Mouse (Mus musculus) A20 (cell line): ENCODE data around the gene Il24.

ENCODE experiments used
- DNase-seq: peaks from one replicate; pipeline ENCODE4 v3.0.0-alpha.2; 2011; ENCODE audit warnings: low read depth, low spot score

Gene Il24

GRCm38 (mm10) chr1:130887354-130887753, at the start of gene Il24:
TSS of gene Il24 (minus strand) at chr1:130887454.
- DNase-seq, result no peak

GRCm38 (mm10) chr1:130936351-130936750, 49.1 kb upstream of the Il24 start:
- no peak for DNase-seq

- peak; percentile 55 for DNase-seq
Measured at GRCm38 (mm10) chr1:130926484-130926883, 39.2 kb upstream of the Il24 start.

- DNase-seq, result peak; percentile 16
Measured at GRCm38 (mm10) chr1:130918323-130918980, 31.2 kb upstream of the Il24 start.

GRCm38 (mm10) chr1:130911401-130912010, 24.3 kb upstream of the Il24 start, which contains the start of gene Il20:
TSS of gene Il20 (minus strand) at chr1:130911451.
- DNase-seq, result no peak

GRCm38 (mm10) chr1:130902505-130902904, 15.3 kb upstream of the Il24 start:
- no peak for DNase-seq

GRCm38 (mm10) chr1:130894468-130894867, 7.2 kb upstream of the Il24 start:
- no peak for DNase-seq

- DNase-seq, result no peak
Measured at GRCm38 (mm10) chr1:130893329-130894040, 6.2 kb upstream of the Il24 start.

- DNase-seq, result no peak
Measured at GRCm38 (mm10) chr1:130892446-130892845, 5.2 kb upstream of the Il24 start.

GRCm38 (mm10) chr1:130883146-130883545, 4.1 kb downstream of the Il24 start:
- DNase-seq, result no peak

GRCm38 (mm10) chr1:130879927-130880326, 7.3 kb downstream of the Il24 start:
- DNase-seq, result no peak

GRCm38 (mm10) chr1:130877889-130878614, 9.2 kb downstream of the Il24 start:
- DNase-seq, result no peak

- peak; percentile 75 for DNase-seq
Measured at GRCm38 (mm10) chr1:130876931-130877509, 10.2 kb downstream of the Il24 start.

GRCm38 (mm10) chr1:130875910-130876309, 11.3 kb downstream of the Il24 start:
- DNase-seq, result no peak

GRCm38 (mm10) chr1:130875139-130875538, 12.1 kb downstream of the Il24 start:
- peak; percentile 61 for DNase-seq

GRCm38 (mm10) chr1:130872912-130873311, 14.3 kb downstream of the Il24 start:
- no peak for DNase-seq

GRCm38 (mm10) chr1:130865541-130866221, 21.6 kb downstream of the Il24 start, which contains the start of gene Fcmr:
TSS of gene Fcmr (plus strand) at chr1:130865669.
- peak; percentile 91 for DNase-seq

- DNase-seq, result no peak
Measured at GRCm38 (mm10) chr1:130864741-130865140, 22.5 kb downstream of the Il24 start.

- peak; percentile 88 for DNase-seq
Measured at GRCm38 (mm10) chr1:130864238-130864637, 23.0 kb downstream of the Il24 start.

- DNase-seq, result no peak
Measured at GRCm38 (mm10) chr1:130857456-130857855, 29.8 kb downstream of the Il24 start.

- no peak for DNase-seq
Measured at GRCm38 (mm10) chr1:130855723-130856122, 31.5 kb downstream of the Il24 start.
